Comparison of ENCODE assay signal across 8 mouse cellular contexts in the genomic region with DNA sequence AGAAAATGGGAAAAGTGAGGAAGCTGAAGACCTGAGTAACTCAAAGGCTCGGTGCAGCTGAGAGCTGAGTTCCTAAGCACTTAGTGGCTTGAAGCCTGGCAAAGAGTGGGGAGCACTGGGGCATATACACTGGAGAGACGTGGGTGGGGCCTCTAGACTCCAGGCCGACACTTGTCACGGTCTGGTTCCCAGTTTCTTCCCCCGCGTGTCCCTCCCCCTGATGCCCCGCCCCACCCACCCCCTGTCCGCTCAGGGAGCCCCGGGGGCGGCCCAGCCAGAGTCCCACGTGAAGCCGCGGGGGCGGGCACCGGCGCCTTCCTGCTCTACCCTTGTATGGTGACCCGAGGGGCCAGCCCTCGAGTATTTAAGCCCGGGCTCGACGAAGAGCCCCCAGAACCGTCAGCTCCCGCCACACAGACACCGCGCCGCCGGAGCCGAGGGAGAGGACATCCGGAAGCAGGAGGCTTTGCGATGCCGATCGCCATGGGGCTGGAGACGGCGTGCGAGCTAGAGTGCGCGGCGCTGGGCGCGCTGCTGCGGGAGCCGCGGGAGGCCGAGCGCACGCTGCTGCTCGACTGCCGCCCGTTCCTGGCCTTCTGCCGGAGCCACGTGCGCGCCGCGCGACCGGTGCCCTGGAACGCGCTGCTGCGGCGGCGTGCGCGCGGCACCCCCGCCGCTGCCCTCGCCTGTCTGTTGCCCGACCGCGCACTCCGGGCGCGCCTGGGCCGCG. TPM values are rescaled to one million over a fixed set of nuclear protein-coding genes. Genes with fewer than 3 reads are reported as not detected.
DNase-seq lines count a peak whose midpoint lies in the region; ATAC-seq and TF ChIP-seq lines count a peak whose summit lies in the region.

TSS of gene Dusp2 (plus strand) at position 393 of the 730 bp plus-strand sequence.

- peak within 1 kb of the TSS; percentile 65 for H3K4me2 ChIP-seq in intestine, embryonic 14.5 days (ENCODE audit: low read length)

- peak within 1 kb of the TSS; percentile 50 for H3K9ac ChIP-seq in intestine, embryonic 14.5 days (ENCODE audit: low read length)

- DNase-seq in ZHBTc4 (ENCODE audit: low read depth, low spot score) = peak; percentile 81
- DNase-seq in gastrocnemius, postnatal 25 days = peak; percentile 78
- peak; percentile 70 for DNase-seq in intestine, embryonic 14.5 days (ENCODE audit: low spot score)
- peak; percentile 66 to 75 for DNase-seq in left cerebral cortex, postnatal 25 days (ENCODE audit: low spot score in 2 of 2)
- peak; percentile 80 to 82 for DNase-seq in right cerebral cortex, postnatal 10 days (ENCODE audit: low spot score in 2 of 2)
- peak; percentile 27 for DNase-seq in urinary bladder, postnatal 10 days (ENCODE audit: low spot score)

- intact Hi-C loops in left cerebral cortex, postnatal 25 days (cut with DNase I) = no loop called here

- H3K4me1 ChIP-seq in cortical plate, adult 2 months (ENCODE audit: control insufficient read depth, insufficient read depth, low read length) = no peaks in the 10 kb centered on the region
- 0 out of 2 replicates have a peak, but pooled peaks cover 6% of the 10 kb centered on the region for H3K4me1 ChIP-seq in intestine, embryonic 14.5 days (replicated peaks; ENCODE audit: control insufficient read depth, insufficient read depth, low read length)

- H3K27me3 ChIP-seq in intestine, embryonic 14.5 days (replicated peaks; ENCODE audit: control insufficient read depth, insufficient read depth, low read length) = peaks cover 37% of the 10 kb centered on the region

- no peak for TF ChIP-seq POLR2A in cortical plate, adult 2 months (IDR thresholded peaks at IDR 0.05; ENCODE audit: extremely low read depth, insufficient read depth, low read length)

- peak within 1 kb of the TSS; percentile 32 for H3K4me3 ChIP-seq in cortical plate, adult 2 months (ENCODE audit: insufficient read depth, low read length)
- peak within 1 kb of the TSS; percentile 43 for H3K4me3 ChIP-seq in intestine, embryonic 14.5 days (ENCODE audit: low read depth, low read length)

- H3K27ac ChIP-seq in cortical plate, adult 2 months (ENCODE audit: insufficient read depth, low read length) = no peak within 1 kb of the TSS
- no peak within 1 kb of the TSS for H3K27ac ChIP-seq in intestine, embryonic 14.5 days (ENCODE audit: low read depth)

- TF ChIP-seq CTCF in cortical plate, adult 2 months (IDR thresholded peaks at IDR 0.05; ENCODE audit: extremely low read depth, insufficient read depth, low read length) = no peak

- under 1% methylated on average over 76 of the region's 76 CpGs for WGBS in intestine, embryonic 14.5 days

- H3K9me3 ChIP-seq in intestine, embryonic 14.5 days (ENCODE audit: control insufficient read depth, low read length) = no peaks in the 10 kb centered on the region

- peak; percentile 67 for ATAC-seq in intestine, embryonic 14.5 days (replicated peaks; ENCODE audit: low FRiP score, low TSS enrichment, low read depth)
- peak; percentile 46 for ATAC-seq in megakaryocyte-erythroid progenitor cell, adult 5-6 weeks (replicated peaks; ENCODE audit: low FRiP score, low TSS enrichment, poor library complexity, severe bottlenecking)

- no peaks in the 10 kb centered on the region for H3K36me3 ChIP-seq in intestine, embryonic 14.5 days (ENCODE audit: control insufficient read depth, insufficient read depth, low read length)

RNA-seq across cellular contexts. Expression of gene Dusp2, which starts in this region (rescaled TPM):
- polyA plus RNA-seq in cortical plate, adult 2 months (2012; rRNA removed) = 1.6 and 1.8 TPM in 2 replicates
- 1 to 10 TPM in 1 of 2 experiments, under 1 TPM in 1; 0.91 to 1.1 TPM for total RNA-seq in gastrocnemius, postnatal 25 days (2021)
- polyA plus RNA-seq in intestine, embryonic 14.5 days (2014; fragmentation: Nextera tagmentation; extraction: Ambion mirVana) = 2.5 and 4.5 TPM in 2 replicates
- total RNA-seq in left cerebral cortex, postnatal 25 days (2021) = 1 to 10 TPM; 2.3 to 2.8 TPM
- 18.4 and 29.2 TPM in 2 replicates for total RNA-seq in megakaryocyte-erythroid progenitor cell, adult 5-6 weeks (2014; fragmentation: Nextera tagmentation)
- 33.5 and 35.8 TPM in 2 replicates for total RNA-seq in megakaryocyte-erythroid progenitor cell, adult 5-6 weeks (2017)

Comparison
In these comparisons a context has a peak if more than half of its experiments do, and no peak if none do; other contexts are left out.
1. RNA of gene Dusp2 (total RNA-seq): 18.4 to 35.8 TPM in megakaryocyte-erythroid progenitor cell, adult 5-6 weeks; 2.3 to 2.8 TPM in left cerebral cortex, postnatal 25 days and 0.91 to 1.1 TPM in gastrocnemius, postnatal 25 days; every median in the first group is over 4 times any median in the second.
2. DNase-seq: peak in every context shown above with its lines; median percentile 81 in ZHBTc4; 81 in right cerebral cortex, postnatal 10 days; 78 in gastrocnemius, postnatal 25 days; 70 in left cerebral cortex, postnatal 25 days; 70 in intestine, embryonic 14.5 days; 27 in urinary bladder, postnatal 10 days.